Mouse (Mus musculus): ENCODE results near the gene Pnpo.

The Pnpo gene

DNA sequence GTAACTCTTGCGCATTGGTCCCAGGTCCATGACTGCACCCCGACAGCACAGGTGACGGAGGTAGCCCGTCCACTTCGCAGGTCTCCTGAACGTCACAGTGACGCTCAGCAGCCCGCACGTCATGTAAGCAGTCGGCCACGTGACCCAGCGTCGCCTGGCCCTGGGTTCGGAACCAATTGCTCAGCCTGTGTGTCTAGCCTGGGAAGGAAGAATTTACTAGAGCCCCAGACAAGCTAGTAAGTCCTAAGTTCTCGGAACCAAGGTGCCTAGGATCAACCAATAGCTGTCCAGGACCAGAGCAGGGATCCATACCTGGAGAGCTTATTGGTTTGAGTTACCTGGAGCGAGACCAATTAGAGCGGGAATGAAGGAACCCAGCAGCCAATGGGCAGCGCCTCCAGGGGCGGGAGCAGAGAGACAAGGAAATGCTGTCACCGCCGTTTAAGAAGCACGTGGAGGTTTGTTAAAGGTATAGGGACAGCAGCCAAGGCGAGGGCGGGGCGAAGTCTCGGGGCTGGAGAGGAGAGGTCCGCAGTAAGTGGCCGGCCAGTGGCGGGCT lies at the start of gene Pnpo:
Gene Pnpo (minus strand): TSS at position 241 of the 559 bp plus-strand sequence.
- DNase-seq: peak; percentile 92

- DNase-seq: no peak
These were observed 49.0 kb upstream of the Pnpo start for GRCm38 (mm10) chr11:96992722-96993311.

- DNase-seq: no peak
These were observed 47.7 kb upstream of the Pnpo start for GRCm38 (mm10) chr11:96991501-96991900.

DNA sequence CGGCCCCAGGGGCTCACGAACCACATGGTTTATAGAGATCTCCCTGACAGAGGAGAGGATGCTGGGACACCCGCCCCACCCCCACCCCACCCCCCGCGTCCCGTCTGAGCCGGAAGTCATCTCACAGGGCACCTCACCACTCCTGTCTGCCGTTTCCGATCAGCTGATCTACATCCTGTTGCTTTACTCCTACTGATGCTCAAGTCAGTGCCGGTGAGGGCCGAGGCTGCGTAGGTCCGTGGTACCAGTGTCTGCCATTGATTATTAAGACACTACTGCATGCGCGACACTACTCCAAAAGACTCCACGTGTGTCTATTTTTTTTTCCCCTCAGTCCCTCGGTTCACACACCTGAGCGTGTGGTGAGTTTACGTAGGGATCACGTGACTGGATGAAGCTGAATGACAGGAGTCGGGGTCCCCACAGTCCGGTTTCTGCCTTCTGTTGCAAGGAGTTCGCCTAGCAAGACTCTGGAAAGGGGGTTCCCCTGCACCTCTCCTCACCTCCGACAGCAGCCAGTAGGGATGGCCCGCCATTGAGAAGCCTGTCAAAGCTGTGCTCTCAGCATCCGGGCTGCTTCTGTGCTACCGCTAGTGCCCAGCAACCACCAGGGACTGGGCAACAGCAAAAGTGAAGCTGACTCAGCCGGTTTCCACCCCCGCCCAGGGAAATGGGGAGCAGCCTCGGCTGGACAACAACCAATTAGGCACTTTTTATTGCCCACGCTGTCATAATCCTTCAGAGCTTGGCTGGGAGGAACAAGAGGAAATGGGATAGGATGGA lies 44.3 kb upstream of the Pnpo start:
- DNase-seq: no peak

DNA sequence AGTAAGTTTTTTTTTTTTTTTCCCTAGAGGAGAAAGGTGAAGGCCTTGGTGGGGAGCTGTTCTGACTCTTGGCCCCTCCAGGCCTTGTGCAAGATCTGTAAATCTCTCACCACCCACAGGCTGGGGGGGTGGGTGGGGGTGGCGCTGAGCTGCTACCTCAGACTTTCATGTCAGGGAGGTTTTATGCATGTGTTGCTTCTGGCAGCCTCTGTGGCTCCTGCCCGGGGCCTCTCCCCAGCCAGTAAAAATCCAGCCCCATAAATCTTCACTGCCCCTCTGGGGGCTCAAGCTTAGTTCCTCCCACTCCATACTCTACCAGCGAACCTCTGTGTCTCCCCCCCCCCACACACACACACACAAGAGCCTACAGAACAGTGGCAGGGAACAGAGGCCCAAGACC lies 42.7 kb upstream of the Pnpo start:
- DNase-seq: no peak

- DNase-seq: no peak
These were observed 41.1 kb upstream of the Pnpo start for GRCm38 (mm10) chr11:96984903-96985302.

DNA sequence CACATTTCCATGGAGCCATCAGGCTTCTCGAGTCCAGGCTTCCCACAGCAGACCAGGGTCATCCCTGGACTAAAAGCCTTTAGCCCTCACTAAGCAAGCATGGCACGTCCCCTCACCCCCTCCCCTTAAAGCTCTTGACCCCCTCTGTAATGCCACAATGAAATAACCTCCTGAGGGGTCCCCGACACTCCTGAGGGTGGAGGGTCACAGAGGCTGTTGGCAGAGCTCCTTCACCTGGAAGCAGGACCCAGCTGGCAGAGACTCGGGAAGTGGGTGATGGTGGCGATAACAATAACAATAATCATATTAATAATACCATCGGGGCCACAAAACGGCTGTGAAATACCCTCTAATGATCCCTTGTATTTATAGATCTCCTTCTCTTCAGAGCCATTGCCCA lies 39.1 kb upstream of the Pnpo start, which contains the start of gene Sp2:
Gene Sp2 (minus strand): TSS at position 101 of the 400 bp plus-strand sequence.
- no peak for DNase-seq

DNA sequence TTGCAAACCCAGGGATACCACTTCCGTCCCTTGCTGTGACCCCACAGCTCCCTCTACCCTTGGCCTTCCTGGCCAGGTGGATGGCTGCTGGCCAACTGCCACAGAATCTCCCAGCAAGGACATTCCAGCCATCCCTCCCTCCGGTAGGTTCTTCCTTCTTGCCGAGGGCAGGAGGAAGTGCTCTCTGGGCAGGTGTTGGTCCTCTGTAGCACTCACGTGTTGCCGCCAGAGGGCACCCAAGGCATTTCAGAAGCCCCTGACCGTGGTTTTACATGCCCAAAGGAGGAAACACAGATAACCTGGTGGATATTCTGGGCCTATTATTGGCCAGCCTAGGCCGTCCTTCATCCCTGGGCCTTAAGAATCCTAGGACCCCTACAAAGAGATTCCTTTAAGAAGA lies 38.6 kb upstream of the Pnpo start:
- peak; percentile 82 for DNase-seq

DNA sequence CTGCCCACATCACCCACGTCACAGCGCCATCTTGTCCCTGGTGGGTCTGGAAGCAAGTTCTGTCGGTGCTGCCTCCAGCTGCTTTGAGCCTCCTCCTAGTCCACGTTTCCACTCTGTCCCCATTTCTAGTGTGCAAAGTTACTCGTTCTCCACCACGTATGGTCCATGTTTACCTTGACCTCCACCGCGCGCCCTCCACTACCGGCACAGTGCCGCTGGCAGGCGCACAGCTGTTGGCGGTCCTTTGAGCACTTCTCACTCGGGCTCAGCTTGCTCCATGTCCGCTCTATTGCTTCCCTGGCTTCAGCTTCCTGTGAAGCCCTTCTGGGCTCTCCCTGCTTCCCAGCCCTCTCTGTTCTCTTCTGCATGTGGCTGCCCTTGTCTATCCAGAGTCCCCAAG lies 37.7 kb upstream of the Pnpo start:
- DNase-seq: no peak

GRCm38 (mm10) chr11:96980021-96980420 lies 36.2 kb upstream of the Pnpo start:
- no peak for DNase-seq

DNA sequence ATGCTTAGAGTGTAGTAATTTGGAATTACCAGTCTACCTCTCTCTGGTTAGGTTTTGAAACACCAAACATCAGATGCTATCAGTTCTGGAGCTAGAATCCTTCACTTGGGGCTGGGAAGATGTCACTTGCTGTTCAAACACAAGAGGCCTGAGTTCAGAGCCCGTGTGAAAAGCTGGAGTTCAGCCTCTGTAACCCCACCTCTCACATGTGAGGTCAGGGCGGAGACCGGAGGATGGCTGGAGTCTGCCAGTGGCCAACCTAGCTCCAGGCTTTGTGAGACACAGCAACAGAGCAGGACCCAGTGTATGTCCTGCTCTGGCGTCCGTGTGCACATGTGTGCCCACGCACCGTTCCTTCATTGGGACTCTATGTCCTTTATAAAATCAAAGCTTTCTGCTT lies 35.5 kb upstream of the Pnpo start:
- no peak for DNase-seq

DNA sequence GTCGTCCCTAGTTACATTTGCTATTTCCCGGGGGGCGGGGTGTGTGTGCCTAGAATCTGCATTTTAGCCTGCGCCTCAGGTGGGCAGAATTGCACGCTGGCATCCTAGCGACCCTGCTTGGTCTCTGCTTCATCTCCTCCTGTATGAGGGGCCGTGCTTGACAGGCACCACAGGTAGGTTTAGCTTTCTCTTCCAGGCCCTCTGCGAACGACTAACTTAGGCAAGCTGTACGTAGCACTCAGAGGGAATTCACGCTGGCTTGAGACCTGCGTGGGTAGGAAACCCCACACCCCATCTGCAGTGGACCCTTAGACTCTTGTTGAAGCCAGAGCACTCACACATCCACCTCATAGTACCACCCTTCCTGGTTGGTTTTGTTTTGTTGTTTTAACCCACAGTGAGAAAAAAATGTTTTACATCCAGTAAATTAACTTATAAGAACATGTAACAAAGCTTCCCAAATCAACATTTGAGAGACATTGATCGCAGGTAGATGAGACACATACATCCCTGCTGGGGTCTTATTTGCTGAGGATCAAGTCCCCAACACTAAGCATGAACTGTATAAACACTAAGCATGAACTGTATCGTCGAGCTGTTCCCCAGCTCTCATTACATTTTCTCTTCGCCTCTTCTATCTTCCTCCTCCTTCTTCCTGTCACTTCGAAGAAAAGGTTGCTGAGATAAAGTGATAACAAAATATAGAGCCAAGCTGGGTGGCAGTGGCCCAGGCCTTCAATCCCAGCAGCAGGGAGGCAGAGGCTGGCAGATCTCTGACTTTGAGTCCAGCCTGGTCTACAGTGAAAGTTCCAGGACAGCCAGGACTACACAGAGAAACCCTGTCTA lies 34.8 kb upstream of the Pnpo start:
- DNase-seq: no peak

DNA sequence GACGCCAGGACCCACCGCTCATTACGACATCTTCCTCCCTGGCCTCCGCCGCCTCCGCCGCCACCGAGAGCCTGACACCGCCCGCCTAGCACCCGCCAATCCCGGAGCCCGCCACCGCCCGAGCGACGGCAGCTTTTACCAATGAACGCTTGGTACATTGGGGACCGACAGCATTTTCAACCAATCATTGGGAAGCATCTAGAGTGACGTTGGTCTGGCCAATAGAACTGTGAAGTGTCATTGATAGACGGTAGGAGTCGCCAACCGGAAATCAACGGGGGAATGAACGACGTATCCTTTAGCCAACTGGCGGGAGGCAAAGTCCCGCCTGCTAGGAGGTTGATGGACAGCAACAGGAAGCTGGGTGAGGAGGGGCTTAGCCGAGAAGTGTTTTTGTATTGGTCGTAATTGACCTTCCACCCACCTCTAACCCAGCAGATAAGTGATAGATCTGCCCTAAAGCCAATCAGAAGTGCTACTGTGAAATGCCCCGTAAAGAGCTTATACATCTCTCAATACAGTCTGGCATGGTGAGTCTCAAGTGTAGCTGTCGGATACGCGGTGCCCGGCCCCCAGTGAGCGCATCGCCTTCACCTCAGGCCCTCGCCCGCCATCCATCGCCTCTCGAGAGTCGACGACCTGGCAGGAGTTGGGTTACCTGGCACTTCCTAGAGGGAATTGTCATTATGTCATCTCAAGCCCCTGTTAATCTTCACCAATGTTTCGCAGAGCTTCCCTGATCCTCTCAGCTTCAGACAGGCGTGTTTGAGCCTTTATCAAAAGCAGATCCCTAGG lies 34.0 kb upstream of the Pnpo start:
- peak; percentile 99 for DNase-seq

DNA sequence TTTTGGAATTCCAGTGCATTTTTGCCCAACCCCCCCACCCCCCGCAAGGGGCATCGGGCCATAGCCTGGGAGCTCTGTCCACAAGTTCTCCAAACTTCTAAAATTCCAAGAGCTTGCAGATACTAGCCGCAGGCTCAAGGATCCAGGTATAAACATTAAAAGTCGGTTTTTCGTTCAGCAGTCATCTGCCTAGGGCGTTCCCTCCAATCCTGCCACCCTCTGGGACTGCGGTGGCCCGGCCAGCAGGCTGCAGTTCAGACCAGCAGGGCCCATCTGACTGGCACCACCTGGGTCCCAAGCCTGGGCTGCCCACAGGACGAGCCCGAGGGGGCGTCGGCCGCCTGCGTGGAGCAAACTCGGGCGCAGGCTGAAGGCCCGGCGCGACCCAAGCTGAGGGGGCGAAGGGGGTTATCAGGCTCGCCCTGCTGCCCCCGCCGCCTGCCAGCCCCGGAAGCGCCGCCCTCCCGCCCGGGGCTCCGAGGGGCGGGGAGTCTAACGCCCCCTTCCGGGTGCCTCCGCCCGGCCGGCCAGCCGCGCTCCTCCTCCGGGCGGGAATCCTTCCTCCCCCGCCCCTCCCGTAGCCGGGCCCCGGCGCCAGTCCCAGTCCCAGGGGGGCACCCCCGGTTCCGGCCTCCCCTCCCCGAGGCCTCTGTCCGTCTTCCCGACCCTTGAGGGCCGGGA lies 33.3 kb upstream of the Pnpo start:
- peak; percentile 94 for DNase-seq

DNA sequence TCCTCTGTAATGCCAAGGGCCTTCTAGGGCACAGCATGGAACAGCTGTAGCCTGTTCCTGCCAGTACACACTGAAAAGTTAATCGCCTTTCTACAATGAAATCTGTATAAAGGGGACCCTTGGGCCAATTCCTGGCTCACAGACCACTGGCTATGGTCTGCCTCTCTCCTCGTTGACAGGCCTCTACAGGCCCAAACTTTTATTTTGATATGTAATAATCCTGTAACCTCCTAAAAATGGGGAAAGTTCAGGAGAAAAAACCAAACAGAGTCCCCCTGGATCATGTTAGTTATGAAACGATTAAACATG lies 32.5 kb upstream of the Pnpo start:
- DNase-seq: no peak

GRCm38 (mm10) chr11:96975511-96976378 lies 32.0 kb upstream of the Pnpo start:
- DNase-seq: no peak

DNA sequence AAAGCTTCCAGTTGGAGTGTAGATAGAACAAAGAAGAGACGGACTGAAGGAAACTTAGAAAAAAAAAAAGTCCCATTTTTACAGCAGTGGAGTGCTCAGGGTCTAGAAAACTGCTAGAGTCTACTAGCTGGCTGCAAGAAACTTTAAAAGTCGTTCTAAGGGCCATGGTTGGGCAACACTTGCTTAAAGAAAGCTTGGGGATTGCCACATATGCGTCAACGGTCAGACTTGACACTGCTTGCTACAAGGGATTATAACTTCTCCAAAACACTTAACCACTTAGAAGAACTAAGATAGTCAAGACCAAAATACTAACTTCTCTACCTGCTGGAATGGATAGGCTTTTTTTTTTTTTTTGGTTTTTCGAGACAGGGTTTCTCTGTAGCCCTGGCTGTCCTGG lies 31.0 kb upstream of the Pnpo start:
- no peak for DNase-seq

GRCm38 (mm10) chr11:96973426-96973964 lies 29.7 kb upstream of the Pnpo start:
- no peak for DNase-seq

DNA sequence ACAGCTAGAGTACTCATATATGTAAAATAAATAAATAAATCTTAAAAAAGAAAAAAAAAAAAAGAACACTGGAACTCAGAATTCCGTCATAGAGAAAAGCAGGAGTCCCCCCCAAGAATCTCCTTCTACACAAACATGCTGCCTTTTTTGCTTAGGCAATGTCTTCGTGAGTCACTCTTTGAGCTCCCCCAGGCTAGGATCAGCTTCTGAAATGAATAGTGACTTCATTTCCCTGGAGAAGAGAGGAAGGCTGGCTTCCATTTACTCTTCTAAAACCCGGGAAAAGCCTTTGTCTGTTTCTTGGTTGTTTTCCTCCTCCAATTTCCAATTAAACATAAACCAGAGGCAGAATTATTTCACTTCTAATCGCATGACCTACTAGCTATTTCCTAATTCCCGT lies 29.1 kb upstream of the Pnpo start:
- no peak for DNase-seq

DNA sequence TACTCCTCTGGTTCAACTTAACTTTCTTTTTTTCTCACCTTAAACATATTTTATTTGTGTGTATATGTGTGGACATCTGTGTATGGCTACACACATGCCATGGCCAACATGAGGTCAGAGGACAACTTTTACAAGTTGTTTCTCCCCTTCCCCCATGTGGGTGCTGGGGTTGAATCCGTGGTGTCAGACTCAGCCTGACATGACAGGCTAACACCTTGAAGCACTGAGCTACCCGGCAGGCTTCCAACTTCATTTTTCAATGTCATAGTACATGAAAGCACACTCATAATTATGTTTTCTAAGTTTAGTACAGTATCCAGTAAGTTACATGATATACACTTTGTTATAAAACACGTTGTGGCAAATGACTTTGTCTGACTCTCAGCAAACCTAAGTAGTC lies 26.6 kb upstream of the Pnpo start:
- DNase-seq: no peak

GRCm38 (mm10) chr11:96969746-96970145 lies 26.0 kb upstream of the Pnpo start:
- DNase-seq: peak; percentile 61
